Mouse (Mus musculus) heart, adult 9 months (tissue): ENCODE results near the gene She.
"Not testable (repeated sequence)": the region's sequence is repeated elsewhere in the genome, so short reads cannot be mapped to it uniquely, and the experiment has no call there.

Experiments used
- DNase-seq, 2 experiments: peaks; one replicate each; pipeline ENCODE4 v3.0.0; 2022; ENCODE audit warnings: low spot score in 2 of 2

The She gene

DNA sequence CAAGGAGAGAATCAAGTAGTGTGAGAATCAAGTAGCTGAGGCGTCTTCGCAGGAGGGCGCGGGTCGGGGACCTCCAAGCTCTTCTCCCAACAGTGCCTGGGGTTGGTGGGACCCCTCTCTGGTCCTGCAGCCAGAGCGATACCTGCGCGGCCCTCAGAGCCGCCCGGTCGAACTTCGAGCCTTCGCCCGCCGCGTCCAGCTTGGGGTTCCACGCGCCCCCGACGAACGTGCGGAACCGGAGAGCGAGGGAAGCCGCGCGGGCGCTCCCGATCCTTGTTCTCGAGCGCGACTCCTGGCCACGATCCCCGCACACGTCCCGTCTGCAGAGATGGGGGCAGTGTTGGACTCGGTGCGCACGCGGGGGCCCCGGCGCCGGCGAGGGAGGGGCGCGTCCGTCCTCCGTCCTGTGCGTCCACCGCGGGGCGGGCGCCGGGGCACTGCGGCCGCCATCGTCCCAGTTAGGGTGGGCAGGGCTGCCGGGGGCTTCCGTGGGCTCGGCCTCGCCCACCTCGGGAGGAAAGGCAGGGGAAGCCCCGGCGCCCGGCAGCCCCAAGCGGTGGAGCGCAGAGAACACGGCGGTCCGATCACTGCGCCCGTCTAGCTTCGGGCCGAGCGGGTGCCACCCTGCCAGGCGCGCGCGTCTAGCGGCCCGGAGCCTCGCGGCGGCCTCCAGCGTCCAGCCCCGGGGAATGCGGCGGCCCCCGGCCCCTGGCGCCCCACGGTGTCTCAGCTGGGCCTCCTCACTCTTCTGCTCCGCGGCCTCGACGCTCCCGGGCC, at the start of gene She:
She (plus strand) TSS at position 556 of the 777 bp plus-strand sequence.
- peak; percentile 27 to 54 for DNase-seq

DNA sequence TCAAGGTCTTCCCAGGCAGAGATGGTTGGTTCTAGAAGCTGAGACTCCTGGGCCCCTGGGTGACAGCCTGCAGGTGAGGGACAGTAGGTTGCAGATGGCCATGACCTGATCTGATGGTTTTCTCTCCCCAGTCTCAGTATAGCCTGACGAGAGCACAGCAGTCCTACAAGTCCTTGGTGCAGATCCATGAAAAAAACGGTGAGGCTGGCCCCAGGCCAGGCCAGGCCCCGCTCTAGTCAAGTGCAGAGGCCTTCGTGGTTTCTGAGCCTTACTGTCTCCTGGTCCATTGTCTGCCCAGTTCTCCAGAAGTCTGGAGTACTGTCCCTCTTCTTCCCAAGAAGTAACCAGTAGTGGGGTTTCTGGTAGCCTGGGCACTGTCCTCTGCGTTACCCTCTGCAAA, 49.5 kb upstream of the She start:
- no peak for DNase-seq

DNA sequence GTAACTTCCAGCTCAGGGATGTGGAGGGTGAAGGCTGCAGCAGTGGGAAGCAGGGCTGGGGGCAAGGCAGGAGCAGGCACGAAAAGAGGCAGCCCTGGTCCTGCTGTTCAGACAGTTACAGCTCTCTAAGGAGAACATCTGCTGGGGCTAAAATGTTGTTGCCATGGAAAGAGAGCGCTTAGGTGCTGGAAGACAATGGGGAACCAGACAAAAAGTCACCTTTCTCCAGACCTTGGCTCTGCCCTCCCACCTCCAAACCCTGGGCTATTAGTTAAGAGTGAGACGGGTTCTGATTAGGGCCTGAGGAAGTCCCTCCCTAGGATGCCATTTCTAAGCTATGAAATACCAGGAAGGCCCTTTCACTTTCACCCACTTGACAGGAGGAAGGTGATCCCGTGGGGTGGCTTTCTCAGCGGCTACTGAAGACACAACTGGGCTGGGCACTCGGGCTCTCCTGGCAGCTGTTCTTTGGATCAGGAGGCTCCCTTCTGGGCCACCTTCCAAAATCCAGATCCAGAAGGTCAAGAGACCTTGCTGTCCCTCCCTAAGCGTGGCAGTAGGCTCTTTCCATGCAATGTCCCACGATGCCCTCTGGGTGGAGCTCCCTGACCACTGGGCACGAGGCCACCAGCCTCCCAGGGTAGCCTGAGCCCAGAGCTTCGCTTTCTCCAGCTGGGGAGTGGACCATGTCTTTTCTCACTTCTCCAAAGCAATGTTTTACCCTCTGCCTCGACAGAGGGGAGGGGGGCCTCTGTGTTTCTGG, 46.0 kb upstream of the She start:
- peak; percentile 85 to 88 for DNase-seq

DNA sequence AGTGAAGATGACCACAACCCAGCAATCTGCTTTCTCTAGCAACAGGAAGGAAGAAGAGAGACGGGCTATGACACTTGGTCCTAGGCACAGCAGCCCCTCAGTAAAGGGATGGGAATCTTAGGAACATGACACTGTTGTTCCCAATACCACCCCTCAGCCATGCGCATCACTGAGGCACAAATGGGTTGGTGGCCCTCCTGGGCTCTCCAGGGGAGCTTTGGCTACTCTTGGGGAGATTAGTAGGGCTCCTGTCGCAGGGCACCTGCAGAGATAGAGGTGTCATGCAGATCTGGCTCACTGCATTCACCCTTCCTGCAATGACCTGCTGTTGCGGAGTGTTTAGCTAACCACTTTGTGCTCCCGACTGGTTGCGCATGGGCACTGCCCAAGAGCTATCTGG, 44.9 kb upstream of the She start:
- DNase-seq = no peak

DNA sequence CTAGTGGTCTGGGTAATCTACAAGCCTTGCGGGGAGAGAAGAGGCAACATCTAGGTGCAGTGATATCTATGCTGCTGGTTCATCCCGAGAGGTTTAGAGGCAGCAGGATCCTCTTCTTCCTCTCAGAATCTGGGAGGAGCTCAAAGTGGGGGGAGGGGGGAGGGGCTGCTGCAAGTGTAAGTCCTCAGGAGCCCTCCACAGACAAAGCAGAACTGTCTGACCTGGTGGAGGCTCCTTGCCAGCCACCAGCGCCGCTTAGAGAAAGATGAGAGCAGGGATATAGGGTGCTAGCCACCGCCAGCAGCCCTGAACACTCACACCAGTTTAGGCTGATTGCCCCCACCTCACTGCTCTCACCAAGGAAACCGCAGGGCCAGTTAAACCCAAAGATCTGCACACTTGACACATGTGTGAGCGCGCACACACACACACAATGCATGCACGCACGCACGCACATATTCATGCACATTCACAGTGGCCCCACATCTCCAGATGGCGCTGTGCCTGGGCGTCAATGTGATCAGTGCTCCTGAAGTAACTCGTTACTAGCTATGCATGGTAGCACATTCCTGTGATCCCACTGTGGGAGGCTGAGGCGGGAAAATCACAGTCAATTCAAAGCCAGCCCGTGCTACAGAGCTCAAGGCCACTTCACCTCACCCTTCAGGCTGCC, 42.4 kb upstream of the She start:
- DNase-seq = no peak

DNA sequence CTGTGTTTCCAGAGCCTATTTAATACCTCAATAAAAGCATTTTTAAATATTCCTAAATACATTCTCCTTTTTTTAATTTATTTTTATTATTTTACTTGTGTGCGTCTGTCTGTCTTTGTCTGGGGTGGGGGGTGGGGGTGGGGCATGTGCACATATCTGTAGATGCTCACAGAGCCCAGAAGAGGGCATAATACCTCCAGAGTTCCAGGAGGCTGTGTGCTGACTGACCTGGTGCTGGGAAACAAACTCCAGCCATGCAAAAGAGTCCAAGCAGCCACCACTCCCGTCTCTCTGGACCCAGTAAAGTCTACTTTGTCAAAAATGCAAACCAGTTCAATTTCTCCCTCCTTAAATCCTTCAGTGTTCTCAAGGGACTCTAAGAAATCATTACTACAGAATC, 36.6 kb upstream of the She start:
- no peak for DNase-seq

DNA sequence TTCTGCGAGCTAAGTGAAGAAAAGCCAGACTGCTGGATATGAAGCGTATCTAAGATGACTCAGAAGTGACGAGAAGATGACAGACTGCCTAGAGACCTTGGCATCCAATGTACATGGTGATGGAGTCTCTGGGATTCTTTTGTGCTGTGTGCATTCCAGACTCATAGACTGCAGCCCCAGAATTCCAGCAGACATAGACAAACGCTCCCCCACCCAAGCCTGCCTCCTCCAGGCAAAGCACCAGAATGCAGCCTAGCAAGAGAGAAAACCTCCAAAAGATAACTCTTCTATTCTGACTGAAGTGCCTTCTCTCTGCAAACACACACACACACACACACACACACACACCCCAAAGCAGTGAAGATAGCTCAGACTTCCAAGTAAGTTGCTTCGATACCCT, 35.4 kb upstream of the She start:
- no peak for DNase-seq

DNA sequence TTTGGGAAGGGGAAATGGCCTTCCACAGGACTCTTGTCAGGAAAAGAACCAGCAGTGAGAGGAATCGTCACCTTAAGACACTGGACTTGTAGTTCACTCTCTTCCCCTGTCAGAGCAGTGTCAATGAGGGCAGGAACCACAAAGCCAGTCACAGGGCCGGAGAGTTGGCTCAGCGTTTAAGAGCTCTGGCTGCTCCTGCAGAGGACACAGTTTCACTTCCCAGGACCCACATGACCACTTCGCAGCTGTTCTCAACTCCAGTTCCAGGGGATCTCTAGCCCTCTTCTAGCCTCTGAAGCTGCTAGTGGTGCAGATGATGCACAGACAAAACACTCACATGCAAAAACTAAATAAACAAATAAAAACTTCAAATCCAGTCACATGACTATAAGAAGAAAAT, 34.8 kb upstream of the She start:
- peak; percentile 37 to 60 for DNase-seq

DNA sequence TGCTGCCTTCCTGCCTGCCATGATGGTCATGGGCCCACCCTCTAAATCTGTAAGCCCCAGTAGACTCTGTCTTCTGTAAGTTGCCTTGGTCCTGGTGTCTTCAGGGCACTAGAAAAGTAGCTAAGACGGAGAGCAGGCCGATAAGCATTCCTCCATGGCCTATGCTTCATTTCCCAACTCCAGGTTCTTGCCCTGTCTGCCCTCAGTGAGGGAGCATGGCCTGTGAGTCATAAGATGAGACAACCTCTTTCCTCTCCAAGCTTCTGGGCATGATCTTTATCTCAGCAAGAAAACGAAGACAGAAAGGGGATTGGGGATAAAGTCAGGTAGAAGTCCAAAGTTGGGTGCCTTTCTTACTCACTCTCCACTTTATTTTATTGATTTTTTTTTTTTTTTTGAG, 32.7 kb upstream of the She start:
- no peak for DNase-seq

DNA sequence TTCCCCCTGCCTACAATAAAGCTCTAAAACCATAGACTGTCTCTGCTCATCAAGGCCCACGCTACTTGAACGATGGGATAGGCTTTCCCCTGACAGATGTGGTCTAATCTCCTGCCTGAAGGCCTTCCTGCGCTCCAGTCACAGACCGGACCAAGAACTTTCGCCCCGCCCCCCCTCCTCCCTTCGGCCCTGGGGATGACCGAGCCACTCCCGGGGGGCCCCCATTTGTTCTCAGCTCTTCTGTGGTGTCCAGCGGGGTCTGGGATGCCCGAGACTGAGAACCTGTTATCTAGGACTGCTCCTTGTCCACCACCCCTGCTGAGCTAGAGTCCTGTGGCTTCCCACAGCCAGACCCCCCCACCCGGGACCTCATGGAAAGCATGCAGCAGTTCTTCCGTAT, 31.7 kb upstream of the She start:
- no peak for DNase-seq

DNA sequence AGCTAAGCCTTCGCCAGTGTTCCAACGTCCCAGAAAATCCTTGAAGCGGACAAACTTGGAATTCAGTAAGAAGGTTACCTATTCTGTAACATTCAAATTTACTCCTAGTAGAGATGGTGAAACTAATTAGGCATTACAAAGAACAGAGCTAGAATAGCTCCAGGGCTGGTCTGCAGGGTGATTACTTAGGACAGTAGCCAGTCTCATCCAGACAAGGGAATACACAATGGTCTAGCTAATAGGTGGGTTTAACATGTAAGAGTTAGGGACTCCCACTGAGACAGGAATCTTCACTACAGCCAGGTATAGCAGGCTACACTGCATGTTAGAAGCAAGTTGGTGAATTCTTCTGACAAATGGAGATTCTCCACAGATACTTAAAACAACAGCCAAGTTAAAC, 31.1 kb upstream of the She start:
- DNase-seq = not testable (repeated sequence)

DNA sequence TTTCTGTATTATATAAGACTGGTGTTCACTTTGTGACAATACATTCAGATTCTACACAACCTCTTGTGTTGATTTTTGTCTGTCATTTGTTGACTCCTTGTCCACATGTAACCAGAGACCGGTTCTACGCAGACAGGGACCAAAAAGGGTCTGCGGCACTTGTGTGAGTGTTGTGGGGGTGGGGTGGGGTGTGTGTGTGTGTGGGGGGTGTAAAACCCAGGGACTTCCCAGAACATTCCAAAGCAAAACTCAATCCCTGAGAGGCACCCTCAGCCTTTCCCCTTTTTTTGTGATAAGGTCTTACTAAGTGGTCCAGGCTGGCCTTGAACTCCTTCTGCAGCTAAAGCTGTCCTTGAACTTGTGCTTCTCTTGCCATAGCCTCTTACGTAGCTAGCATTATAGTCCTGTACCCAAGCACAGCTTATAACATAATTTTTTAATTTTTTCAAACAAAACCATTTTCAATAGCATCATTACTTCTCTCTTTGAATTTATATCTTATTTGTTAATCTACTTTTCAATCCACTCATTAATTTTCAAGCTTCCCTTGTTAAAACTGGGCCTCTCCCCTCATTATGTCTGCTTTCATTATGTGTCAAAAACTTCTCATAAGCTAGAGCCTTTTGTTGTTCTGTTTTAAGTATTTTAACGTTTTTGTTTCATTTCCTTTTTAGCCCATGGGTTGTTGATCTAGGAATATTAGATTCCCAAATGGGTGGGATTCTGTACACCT, 30.2 kb upstream of the She start:
- no peak for DNase-seq

DNA sequence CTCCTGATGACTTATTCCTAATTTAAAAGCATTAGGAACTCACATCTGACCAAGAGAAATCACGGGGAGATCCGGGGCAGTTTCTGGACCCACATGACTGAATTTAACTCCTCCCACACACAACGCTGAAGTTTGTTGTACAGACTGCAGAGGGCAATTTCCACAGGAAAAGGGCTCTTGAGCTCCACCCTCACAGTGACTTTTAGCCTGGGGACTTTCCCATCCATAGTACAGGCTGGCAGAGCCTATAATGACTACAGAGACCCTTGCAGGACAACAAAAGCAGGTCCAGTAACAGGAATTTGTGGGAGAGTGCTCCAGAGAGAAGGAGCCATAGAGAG, 29.7 kb upstream of the She start:
- DNase-seq = peak; percentile 22 to 51

DNA sequence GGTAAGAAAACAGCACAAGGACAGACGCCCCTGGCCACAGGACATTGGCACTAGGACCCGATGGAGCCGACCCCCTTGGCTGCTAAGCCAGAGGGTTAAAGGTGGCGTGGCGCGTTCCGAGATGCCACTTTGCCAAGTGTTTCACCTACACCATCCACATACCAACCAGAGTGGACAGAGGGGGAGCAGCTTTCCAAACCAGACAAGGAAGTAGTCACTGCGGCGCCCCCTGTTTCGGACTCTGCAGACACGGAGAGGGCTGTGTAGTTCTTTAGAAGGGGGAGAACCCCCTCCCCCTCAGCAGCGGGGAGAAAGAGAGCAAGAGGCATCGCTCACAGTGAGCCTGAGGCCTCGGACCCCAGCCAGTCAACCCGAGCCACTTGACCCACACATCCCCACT, 28.3 kb upstream of the She start:
- no peak for DNase-seq

DNA sequence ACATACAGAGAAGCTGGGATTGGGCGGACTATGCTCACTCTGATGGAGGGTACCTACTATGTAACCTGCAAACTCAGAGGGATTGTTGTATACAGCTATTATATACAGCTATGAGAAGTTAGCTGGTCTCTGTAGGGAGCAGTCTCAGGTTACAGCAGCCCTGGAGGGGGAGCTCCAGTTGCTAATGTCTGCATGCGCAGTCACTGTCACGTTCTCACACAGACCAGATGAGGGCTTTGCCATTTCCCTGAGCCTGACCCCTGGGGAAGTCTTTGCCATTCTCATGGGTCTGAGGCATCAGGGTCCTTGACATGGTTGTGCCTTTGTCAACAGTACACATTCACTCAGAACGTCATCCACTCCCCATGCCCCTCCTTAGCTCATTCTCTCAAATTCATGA, 26.0 kb upstream of the She start:
- no peak for DNase-seq

DNA sequence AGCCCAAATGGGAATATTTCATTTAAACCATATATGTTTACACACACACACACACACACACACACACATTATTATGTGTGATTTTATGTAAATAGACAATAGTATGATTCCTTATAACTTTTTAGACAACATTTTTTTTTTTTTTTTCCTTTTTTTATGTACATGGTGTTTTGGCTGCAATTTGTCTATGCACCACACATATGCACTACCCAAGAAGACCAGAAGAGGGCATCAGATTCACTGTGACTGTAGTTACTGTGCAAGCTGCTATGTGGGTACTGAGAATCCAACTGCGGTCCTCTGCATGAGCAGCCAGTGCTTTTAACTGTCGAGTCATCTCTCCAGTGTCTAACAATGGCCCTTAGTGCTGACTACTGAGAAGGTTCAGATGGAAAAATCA, 24.4 kb upstream of the She start:
- DNase-seq = no peak

DNA sequence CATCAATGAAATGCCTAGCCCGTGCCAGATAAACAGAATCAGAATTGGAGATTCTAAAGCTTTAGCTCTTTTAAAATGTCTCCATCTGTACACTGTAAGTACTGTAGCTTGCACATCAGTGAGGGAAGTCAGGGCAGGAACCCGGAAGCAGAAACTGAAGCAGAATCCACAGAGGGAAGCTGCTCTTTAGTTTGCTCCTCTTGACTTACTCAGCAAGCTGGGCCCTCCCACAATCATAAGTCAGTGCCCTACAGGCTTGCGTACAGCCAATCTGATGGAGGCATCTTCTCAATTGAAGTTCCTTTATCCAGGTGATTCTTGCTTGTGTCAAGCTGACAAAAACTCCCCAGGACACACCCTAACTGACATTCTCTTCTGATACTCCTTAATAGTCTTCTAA, 24.0 kb upstream of the She start:
- no peak for DNase-seq

DNA sequence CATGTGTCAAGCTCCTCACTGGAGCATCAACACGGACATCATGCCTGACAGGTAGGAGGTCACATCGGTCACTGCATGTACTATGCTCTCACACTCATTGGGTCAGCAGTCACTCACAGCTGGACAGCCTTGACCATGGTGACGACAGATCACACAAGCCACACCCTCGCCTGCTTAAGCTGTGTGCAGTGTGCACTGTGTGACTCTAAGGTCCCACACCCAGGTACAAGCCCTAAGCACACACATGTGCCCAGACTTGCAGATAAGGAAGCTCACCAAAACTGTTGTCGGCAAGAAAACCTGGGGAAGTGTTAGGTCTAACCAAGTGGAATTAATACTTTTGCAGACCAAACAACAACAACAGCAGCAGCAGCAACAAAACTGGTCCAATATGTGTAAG, 23.3 kb upstream of the She start:
- no peak for DNase-seq

DNA sequence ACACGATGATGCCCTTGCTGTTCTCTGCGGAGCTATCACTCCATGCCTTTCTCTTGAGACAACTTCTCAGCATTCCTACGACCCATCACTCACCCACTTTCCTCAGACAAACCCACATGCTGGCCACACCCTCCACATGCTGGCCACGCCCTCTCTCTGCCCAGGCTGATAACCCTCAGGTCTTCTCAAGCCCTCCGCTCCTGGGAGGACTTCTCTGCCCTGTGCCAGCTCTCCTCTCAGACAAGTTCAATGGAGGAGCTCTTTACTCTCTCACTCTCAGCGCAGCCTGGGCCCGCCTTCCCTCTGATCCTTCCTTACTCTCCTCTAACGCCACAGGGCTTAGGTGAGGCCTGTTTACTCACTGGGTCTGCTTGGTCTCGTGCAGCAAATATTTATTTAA, 22.5 kb upstream of the She start:
- no peak for DNase-seq

DNA sequence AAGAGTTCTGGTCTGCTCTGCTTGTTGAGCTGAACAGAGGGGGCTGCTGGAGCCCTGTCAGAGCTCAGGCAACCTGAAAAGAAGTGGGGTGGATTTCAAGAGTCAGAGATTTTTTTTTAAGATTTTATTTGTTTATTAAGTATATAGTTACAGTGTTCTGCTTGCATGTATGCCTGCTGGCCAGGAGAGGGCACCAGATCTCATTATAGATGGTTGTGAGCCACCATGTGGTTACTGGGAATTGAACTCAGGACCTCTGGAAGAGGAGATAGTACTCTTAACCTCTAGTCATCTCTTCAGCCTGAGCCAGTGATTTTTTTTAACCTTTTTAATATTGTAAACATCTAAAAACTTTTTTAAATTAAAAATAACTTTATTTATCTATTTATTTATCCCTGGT, 20.3 kb upstream of the She start:
- DNase-seq = no peak

DNA sequence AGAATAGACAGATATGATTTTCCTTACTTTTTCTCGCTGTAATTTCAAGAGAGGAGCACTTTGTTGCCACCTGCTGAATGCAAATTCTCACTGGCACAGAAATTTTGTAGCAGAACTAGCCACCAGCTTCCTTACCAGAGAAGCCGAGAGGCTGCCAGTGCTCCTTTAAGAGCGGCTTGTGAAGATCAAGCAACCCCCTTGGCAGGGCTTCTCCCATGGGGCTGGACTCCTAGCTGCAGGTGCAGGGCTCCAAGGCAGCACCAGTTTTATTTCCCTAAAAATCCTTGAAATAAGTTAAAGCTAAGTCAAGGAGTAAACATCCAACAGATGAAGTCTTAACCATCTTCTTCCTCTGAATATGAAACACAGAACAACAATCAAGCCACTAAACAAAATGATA, 19.0 kb upstream of the She start:
- DNase-seq = no peak

DNA sequence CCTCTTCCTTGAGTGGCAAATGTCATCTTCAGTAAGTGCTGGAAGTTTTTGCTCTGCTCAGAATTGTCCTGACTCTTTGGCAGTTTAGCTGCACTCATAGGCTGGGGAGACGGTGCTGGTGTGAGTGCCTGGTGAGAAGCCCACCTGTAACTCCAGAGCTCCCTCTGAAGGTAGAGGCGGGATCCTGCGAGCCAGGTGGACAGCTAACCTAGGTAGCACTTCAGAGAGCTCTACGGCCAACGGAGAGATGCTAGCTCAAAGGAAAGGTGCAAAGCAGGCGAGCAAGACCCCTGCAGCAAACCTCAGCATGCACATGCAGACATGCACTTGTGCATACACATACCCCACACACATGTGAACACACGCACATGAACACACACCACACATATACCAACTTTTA, 17.1 kb upstream of the She start:
- no peak for DNase-seq
